Mouse (Mus musculus): ENCODE measurements around the gene Ppp1r14c. TPM values are rescaled to one million over a fixed set of nuclear protein-coding genes. Genes with fewer than 3 reads are reported as not detected.
"Not testable (repeated sequence)": the region's sequence is repeated elsewhere in the genome, so short reads cannot be mapped to it uniquely, and the experiment has no call there.

Gene Ppp1r14c
- polyA plus RNA-seq, 1 experiment from 2014 or later, result 1.7 TPM

GRCm38 (mm10) chr10:3427689-3428399 lies 62.0 kb downstream of the Ppp1r14c start:
- H3K9ac ChIP-seq (ENCODE audit: low read length), result no peak overlapping the region
- H3K36me3 ChIP-seq (ENCODE audit: control insufficient read depth, insufficient read depth, low read length), result no peaks in the 10 kb centered on the region
- no peak for ATAC-seq (ENCODE audit: insufficient number of reproducible peaks, low FRiP score, low TSS enrichment, low read depth)
- H3K27me3 ChIP-seq (ENCODE audit: control insufficient read depth, insufficient read depth, low read length), result no peaks in the 10 kb centered on the region
- H3K9me3 ChIP-seq (ENCODE audit: control insufficient read depth, low read length), result no peaks in the 10 kb centered on the region
- no peak overlapping the region for H3K4me2 ChIP-seq (ENCODE audit: low read depth, severe bottlenecking)
- H3K4me1 ChIP-seq (ENCODE audit: control insufficient read depth, insufficient read depth, low read length), result no peaks in the 10 kb centered on the region
- WGBS, result 69% methylated on average over 3 of the region's 3 CpGs
- H3K4me3 ChIP-seq (ENCODE audit: low read depth, low read length), result no peak overlapping the region
- no peak for DNase-seq (ENCODE audit: low spot score)
- H3K27ac ChIP-seq (replicated peaks; ENCODE audit: low read depth, low read length), result no peak overlapping the region

- no peak for DNase-seq (ENCODE audit: low spot score)
Measured at GRCm38 (mm10) chr10:3434848-3435474, 69.1 kb downstream of the Ppp1r14c start.

GRCm38 (mm10) chr10:3440722-3441471 lies 75.0 kb downstream of the Ppp1r14c start:
- H3K36me3 ChIP-seq (ENCODE audit: control insufficient read depth, insufficient read depth, low read length), result no peaks in the 10 kb centered on the region
- no peak overlapping the region for H3K4me3 ChIP-seq (ENCODE audit: low read depth, low read length)
- no peak for DNase-seq (ENCODE audit: low spot score)
- no peaks in the 10 kb centered on the region for H3K4me1 ChIP-seq (ENCODE audit: control insufficient read depth, insufficient read depth, low read length)
- H3K27ac ChIP-seq (replicated peaks; ENCODE audit: low read depth, low read length), result no peak overlapping the region
- H3K9ac ChIP-seq (ENCODE audit: low read length), result no peak overlapping the region
- H3K27me3 ChIP-seq (ENCODE audit: control insufficient read depth, insufficient read depth, low read length), result no peaks in the 10 kb centered on the region
- no peaks in the 10 kb centered on the region for H3K9me3 ChIP-seq (ENCODE audit: control insufficient read depth, low read length)
- no peak overlapping the region for H3K4me2 ChIP-seq (ENCODE audit: low read depth, severe bottlenecking)
- 59% methylated on average over 2 of the region's 2 CpGs for WGBS
- no peak for ATAC-seq (ENCODE audit: insufficient number of reproducible peaks, low FRiP score, low TSS enrichment, low read depth)

More at GRCm38 (mm10) chr10:3434848-3435474, 69.1 kb downstream of the Ppp1r14c start:
- H3K9ac ChIP-seq (ENCODE audit: low read length), result no peak overlapping the region
- H3K4me2 ChIP-seq (ENCODE audit: low read depth, severe bottlenecking), result no peak overlapping the region
- no peak overlapping the region for H3K4me3 ChIP-seq (ENCODE audit: low read depth, low read length)
- H3K27ac ChIP-seq (replicated peaks; ENCODE audit: low read depth, low read length), result no peak overlapping the region
- no peaks in the 10 kb centered on the region for H3K27me3 ChIP-seq (ENCODE audit: control insufficient read depth, insufficient read depth, low read length)
- no peaks in the 10 kb centered on the region for H3K4me1 ChIP-seq (ENCODE audit: control insufficient read depth, insufficient read depth, low read length)
- 93% methylated on average over 8 of the region's 8 CpGs for WGBS
- no peaks in the 10 kb centered on the region for H3K36me3 ChIP-seq (ENCODE audit: control insufficient read depth, insufficient read depth, low read length)
- ATAC-seq (ENCODE audit: insufficient number of reproducible peaks, low FRiP score, low TSS enrichment, low read depth), result no peak
- H3K9me3 ChIP-seq (ENCODE audit: control insufficient read depth, low read length), result peaks cover 2% of the 10 kb centered on the region; the same call in 1 of the 2 replicates

- not testable (repeated sequence) for H3K4me1 ChIP-seq (ENCODE audit: control insufficient read depth, insufficient read depth, low read length); H3K27me3 ChIP-seq (ENCODE audit: control insufficient read depth, insufficient read depth, low read length); ATAC-seq (ENCODE audit: insufficient number of reproducible peaks, low FRiP score, low TSS enrichment, low read depth); H3K4me2 ChIP-seq (ENCODE audit: low read depth, severe bottlenecking); H3K9ac ChIP-seq (ENCODE audit: low read length); H3K36me3 ChIP-seq (ENCODE audit: control insufficient read depth, insufficient read depth, low read length); H3K9me3 ChIP-seq (ENCODE audit: control insufficient read depth, low read length); DNase-seq (ENCODE audit: low spot score); H3K27ac ChIP-seq (replicated peaks; ENCODE audit: low read depth, low read length); H3K4me3 ChIP-seq (ENCODE audit: low read depth, low read length)
- 93% methylated on average over 10 of the region's 10 CpGs for WGBS
Measured at GRCm38 (mm10) chr10:3446748-3447147, 80.9 kb downstream of the Ppp1r14c start.

- no peaks in the 10 kb centered on the region for H3K9me3 ChIP-seq (ENCODE audit: control insufficient read depth, low read length)
- no peaks in the 10 kb centered on the region for H3K27me3 ChIP-seq (ENCODE audit: control insufficient read depth, insufficient read depth, low read length)
- H3K4me1 ChIP-seq (ENCODE audit: control insufficient read depth, insufficient read depth, low read length), result no peaks in the 10 kb centered on the region
- DNase-seq (ENCODE audit: low spot score) (no peak), ATAC-seq (ENCODE audit: insufficient number of reproducible peaks, low FRiP score, low TSS enrichment, low read depth) (no peak)
- H3K4me2 ChIP-seq (ENCODE audit: low read depth, severe bottlenecking), result no peak overlapping the region
- no peak overlapping the region for H3K4me3 ChIP-seq (ENCODE audit: low read depth, low read length)
- no peaks in the 10 kb centered on the region for H3K36me3 ChIP-seq (ENCODE audit: control insufficient read depth, insufficient read depth, low read length)
- no peak overlapping the region for H3K27ac ChIP-seq (replicated peaks; ENCODE audit: low read depth, low read length)
- no peak overlapping the region for H3K9ac ChIP-seq (ENCODE audit: low read length)
- 95% methylated on average over 5 of the region's 5 CpGs for WGBS
Measured at GRCm38 (mm10) chr10:3448699-3449098, 82.8 kb downstream of the Ppp1r14c start.

- 84% methylated on average over 4 of the region's 4 CpGs for WGBS
- H3K27ac ChIP-seq (replicated peaks; ENCODE audit: low read depth, low read length), result no peak overlapping the region
- H3K9ac ChIP-seq (ENCODE audit: low read length), result no peak overlapping the region
- no peaks in the 10 kb centered on the region for H3K27me3 ChIP-seq (ENCODE audit: control insufficient read depth, insufficient read depth, low read length)
- H3K4me3 ChIP-seq (ENCODE audit: low read depth, low read length), result no peak overlapping the region
- H3K4me2 ChIP-seq (ENCODE audit: low read depth, severe bottlenecking), result no peak overlapping the region
- no peaks in the 10 kb centered on the region for H3K9me3 ChIP-seq (ENCODE audit: control insufficient read depth, low read length)
- DNase-seq (ENCODE audit: low spot score) (no peak), ATAC-seq (ENCODE audit: insufficient number of reproducible peaks, low FRiP score, low TSS enrichment, low read depth) (no peak)
- no peaks in the 10 kb centered on the region for H3K36me3 ChIP-seq (ENCODE audit: control insufficient read depth, insufficient read depth, low read length)
- no peaks in the 10 kb centered on the region for H3K4me1 ChIP-seq (ENCODE audit: control insufficient read depth, insufficient read depth, low read length)
Measured at GRCm38 (mm10) chr10:3451930-3452329, 86.1 kb downstream of the Ppp1r14c start.

GRCm38 (mm10) chr10:3452822-3453475 lies 87.1 kb downstream of the Ppp1r14c start:
- Histone ChIP-seq H3K9ac (ENCODE audit: low read length) (no peak overlapping the region), H3K9me3 (ENCODE audit: control insufficient read depth, low read length) (no peaks in the 10 kb centered on the region), H3K27me3 (ENCODE audit: control insufficient read depth, insufficient read depth, low read length) (no peaks in the 10 kb centered on the region), H3K4me3 (ENCODE audit: low read depth, low read length) (no peak overlapping the region), H3K4me2 (ENCODE audit: low read depth, severe bottlenecking) (no peak overlapping the region), H3K4me1 (ENCODE audit: control insufficient read depth, insufficient read depth, low read length) (no peaks in the 10 kb centered on the region), H3K36me3 (ENCODE audit: control insufficient read depth, insufficient read depth, low read length) (no peaks in the 10 kb centered on the region), H3K27ac (replicated peaks; ENCODE audit: low read depth, low read length) (no peak overlapping the region)
- 83% methylated on average over 3 of the region's 3 CpGs for WGBS
- no peak for DNase-seq (ENCODE audit: low spot score)
- no peak for ATAC-seq (ENCODE audit: insufficient number of reproducible peaks, low FRiP score, low TSS enrichment, low read depth)

GRCm38 (mm10) chr10:3458686-3459085 lies 92.8 kb downstream of the Ppp1r14c start:
- Histone ChIP-seq H3K27me3 (ENCODE audit: control insufficient read depth, insufficient read depth, low read length) (no peaks in the 10 kb centered on the region), H3K9me3 (ENCODE audit: control insufficient read depth, low read length) (no peaks in the 10 kb centered on the region), H3K9ac (ENCODE audit: low read length) (no peak overlapping the region), H3K4me1 (ENCODE audit: control insufficient read depth, insufficient read depth, low read length) (no peaks in the 10 kb centered on the region), H3K4me2 (ENCODE audit: low read depth, severe bottlenecking) (no peak overlapping the region), H3K27ac (replicated peaks; ENCODE audit: low read depth, low read length) (no peak overlapping the region), H3K4me3 (ENCODE audit: low read depth, low read length) (no peak overlapping the region), H3K36me3 (ENCODE audit: control insufficient read depth, insufficient read depth, low read length) (no peaks in the 10 kb centered on the region)
- DNase-seq (ENCODE audit: low spot score), result no peak
- 88% methylated on average over 1 of the region's 1 CpGs for WGBS
- no peak for ATAC-seq (ENCODE audit: insufficient number of reproducible peaks, low FRiP score, low TSS enrichment, low read depth)

Data from limb, embryonic 11.5 days (tissue).